Mouse (Mus musculus): ENCODE measurements around the gene Dexi.

Dexi gene

GRCm38 (mm10) chr16:10540763-10541597, 1.9 kb downstream of the Dexi start:
- DNase-seq (ENCODE audit: low spot score in 2 of 2): peak in 1 of 2 experiments; percentile 10

- no peak for DNase-seq (ENCODE audit: low spot score in 2 of 2)
Observed at GRCm38 (mm10) chr16:10536961-10537360, 5.9 kb downstream of the Dexi start.

GRCm38 (mm10) chr16:10536323-10536722, 6.5 kb downstream of the Dexi start:
- no peak for DNase-seq (ENCODE audit: low spot score in 2 of 2)

- DNase-seq (ENCODE audit: low spot score in 2 of 2): no peak
Observed at GRCm38 (mm10) chr16:10534567-10534966, 8.3 kb downstream of the Dexi start.

- no peak for DNase-seq (ENCODE audit: low spot score in 2 of 2)
Observed at GRCm38 (mm10) chr16:10533781-10534180, 9.1 kb downstream of the Dexi start.

- DNase-seq (ENCODE audit: low spot score in 2 of 2): no peak
Observed at GRCm38 (mm10) chr16:10530179-10530578, 12.7 kb downstream of the Dexi start.

- DNase-seq (ENCODE audit: low spot score in 2 of 2): no peak
Observed at GRCm38 (mm10) chr16:10528382-10528781, 14.5 kb downstream of the Dexi start.

- no peak for DNase-seq (ENCODE audit: low spot score in 2 of 2)
Observed at GRCm38 (mm10) chr16:10527046-10527644, 15.7 kb downstream of the Dexi start.

GRCm38 (mm10) chr16:10525610-10525980, 17.3 kb downstream of the Dexi start:
- no peak for DNase-seq (ENCODE audit: low spot score in 2 of 2)

GRCm38 (mm10) chr16:10524866-10525609, 17.8 kb downstream of the Dexi start:
- DNase-seq (ENCODE audit: low spot score in 2 of 2): no peak

- DNase-seq (ENCODE audit: low spot score in 2 of 2): no peak
Observed at GRCm38 (mm10) chr16:10523650-10524049, 19.2 kb downstream of the Dexi start.

- peak; percentile 16 to 33 for DNase-seq (ENCODE audit: low spot score in 2 of 2)
Observed at GRCm38 (mm10) chr16:10522811-10523210, 20.0 kb downstream of the Dexi start.

- DNase-seq (ENCODE audit: low spot score in 2 of 2): peak; percentile 15 to 68
Observed at GRCm38 (mm10) chr16:10520908-10521614, 21.8 kb downstream of the Dexi start.

GRCm38 (mm10) chr16:10518030-10518429, 24.8 kb downstream of the Dexi start:
- no peak for DNase-seq (ENCODE audit: low spot score in 2 of 2)

GRCm38 (mm10) chr16:10515953-10516572, 26.8 kb downstream of the Dexi start:
- no peak for DNase-seq (ENCODE audit: low spot score in 2 of 2)

GRCm38 (mm10) chr16:10511134-10511520, 31.7 kb downstream of the Dexi start:
- DNase-seq (ENCODE audit: low spot score in 2 of 2): no peak

- no peak for DNase-seq (ENCODE audit: low spot score in 2 of 2)
Observed at GRCm38 (mm10) chr16:10510477-10511133, 32.2 kb downstream of the Dexi start.

- no peak for DNase-seq (ENCODE audit: low spot score in 2 of 2)
Observed at GRCm38 (mm10) chr16:10508691-10509090, 34.2 kb downstream of the Dexi start.

- no peak for DNase-seq (ENCODE audit: low spot score in 2 of 2)
Observed at GRCm38 (mm10) chr16:10507445-10507844, 35.4 kb downstream of the Dexi start.

GRCm38 (mm10) chr16:10503058-10503457, 39.8 kb downstream of the Dexi start:
- DNase-seq (ENCODE audit: low spot score in 2 of 2): no peak

- no peak for DNase-seq (ENCODE audit: low spot score in 2 of 2)
Observed at GRCm38 (mm10) chr16:10501865-10502264, 41.0 kb downstream of the Dexi start.
